Mouse (Mus musculus): Measurements from ENCODE around the gene Zfhx3.
A peak's percentile ranks its signal among the peaks of the same experiment; 100 is the strongest.

Zfhx3 gene

GRCm38 (mm10) chr8:108537686-108538551 is 595.5 kb downstream of the Zfhx3 start:
- DNase-seq (ENCODE audit: low spot score in 2 of 2) = peak; percentile 17 to 19

- no peak for DNase-seq (ENCODE audit: low spot score in 2 of 2)
Observed at GRCm38 (mm10) chr8:108538929-108539555, 596.6 kb downstream of the Zfhx3 start.

- no peak for DNase-seq (ENCODE audit: low spot score in 2 of 2)
Observed at GRCm38 (mm10) chr8:108552518-108552917, 610.1 kb downstream of the Zfhx3 start.

- no peak for DNase-seq (ENCODE audit: low spot score in 2 of 2)
Observed at GRCm38 (mm10) chr8:108553808-108554577, 611.5 kb downstream of the Zfhx3 start.

- no peak for DNase-seq (ENCODE audit: low spot score in 2 of 2)
Observed at GRCm38 (mm10) chr8:108554578-108555245, 612.3 kb downstream of the Zfhx3 start.

- no peak for DNase-seq (ENCODE audit: low spot score in 2 of 2)
Observed at GRCm38 (mm10) chr8:108563420-108563819, 621.0 kb downstream of the Zfhx3 start.

GRCm38 (mm10) chr8:108563934-108564564 is 621.6 kb downstream of the Zfhx3 start:
- DNase-seq (ENCODE audit: low spot score in 2 of 2) = no peak

- DNase-seq (ENCODE audit: low spot score in 2 of 2) = peak; percentile 56 to 58
Observed at GRCm38 (mm10) chr8:108566035-108566434, 623.6 kb downstream of the Zfhx3 start.

- no peak for DNase-seq (ENCODE audit: low spot score in 2 of 2)
Observed at GRCm38 (mm10) chr8:108573295-108574017, 631.0 kb downstream of the Zfhx3 start.

- no peak for DNase-seq (ENCODE audit: low spot score in 2 of 2)
Observed at GRCm38 (mm10) chr8:108574101-108574500, 631.7 kb downstream of the Zfhx3 start.

- DNase-seq (ENCODE audit: low spot score in 2 of 2) = no peak
Observed at GRCm38 (mm10) chr8:108577571-108577970, 635.1 kb downstream of the Zfhx3 start.

- DNase-seq (ENCODE audit: low spot score in 2 of 2) = no peak
Observed at GRCm38 (mm10) chr8:108578388-108578787, 635.9 kb downstream of the Zfhx3 start.

GRCm38 (mm10) chr8:108579808-108580207 is 637.4 kb downstream of the Zfhx3 start:
- no peak for DNase-seq (ENCODE audit: low spot score in 2 of 2)

GRCm38 (mm10) chr8:108580364-108580763 is 637.9 kb downstream of the Zfhx3 start:
- no peak for DNase-seq (ENCODE audit: low spot score in 2 of 2)

GRCm38 (mm10) chr8:108581557-108581956 is 639.1 kb downstream of the Zfhx3 start:
- DNase-seq (ENCODE audit: low spot score in 2 of 2) = no peak

- DNase-seq (ENCODE audit: low spot score in 2 of 2) = no peak
Observed at GRCm38 (mm10) chr8:108582251-108582650, 639.8 kb downstream of the Zfhx3 start.

GRCm38 (mm10) chr8:108583261-108583660 is 640.8 kb downstream of the Zfhx3 start:
- DNase-seq (ENCODE audit: low spot score in 2 of 2) = no peak

- DNase-seq (ENCODE audit: low spot score in 2 of 2) = no peak
Observed at GRCm38 (mm10) chr8:108583867-108584661, 641.6 kb downstream of the Zfhx3 start.

GRCm38 (mm10) chr8:108584662-108584978 is 642.2 kb downstream of the Zfhx3 start:
- no peak for DNase-seq (ENCODE audit: low spot score in 2 of 2)

GRCm38 (mm10) chr8:108591037-108591436 is 648.6 kb downstream of the Zfhx3 start:
- no peak for DNase-seq (ENCODE audit: low spot score in 2 of 2)

Data from frontal cortex, postnatal 36 days (tissue).